In the genomic region with DNA sequence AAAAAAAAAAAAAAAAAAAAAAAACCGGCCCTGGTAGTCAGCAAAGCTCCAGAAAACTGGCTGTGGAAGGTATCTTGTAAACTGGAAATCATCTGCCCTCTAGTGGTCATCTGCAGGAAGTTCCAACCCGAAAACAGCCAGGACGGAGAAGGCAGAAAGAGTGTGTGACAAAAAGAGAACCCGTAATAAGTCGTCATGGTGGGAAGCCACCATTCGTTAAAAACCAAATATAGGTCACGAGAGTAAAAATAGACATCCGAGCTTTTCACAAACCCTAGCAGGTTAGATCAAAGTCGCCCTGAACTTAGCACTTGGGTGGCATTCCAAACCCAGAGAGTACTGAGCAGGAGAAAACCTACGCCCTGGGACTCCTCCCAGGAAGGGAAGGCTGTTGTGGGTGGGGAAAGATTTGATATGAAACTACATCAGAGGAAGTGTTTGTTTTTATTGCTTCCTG, we compare ENCODE assay signal across 9 mouse cellular contexts. TPM values are rescaled to one million over a fixed set of nuclear protein-coding genes. Genes with fewer than 3 reads are reported as not detected.
DNase-seq lines count a peak whose midpoint lies in the region; ATAC-seq lines count a peak whose summit lies in the region.
"Had no signal": no experiment of that assay in that cellular context is flagged by ENCODE, and none has a peak within 500 bp of the region (broad histone marks: within the 10 kb centered on the region; RNA-seq: fewer than 3 reads in every experiment).

No protein-coding gene starts in this region.

- H3K4me1 ChIP-seq in intestine, embryonic 14.5 days (replicated peaks; ENCODE audit: control insufficient read depth, insufficient read depth, low read length), result no peaks in the 10 kb centered on the region; the same call in 1 of the 2 replicates

- H3K9me3 ChIP-seq in intestine, embryonic 14.5 days (ENCODE audit: control insufficient read depth, low read length), result no peaks in the 10 kb centered on the region

- peak overlapping the region; percentile 38 for H3K4me2 ChIP-seq in intestine, embryonic 14.5 days (ENCODE audit: low read length)

- ATAC-seq in intestine, embryonic 14.5 days (replicated peaks; ENCODE audit: low FRiP score, low TSS enrichment, low read depth), result peak; percentile 74
- ATAC-seq in megakaryocyte progenitor cell, adult 5-6 weeks (replicated peaks; ENCODE audit: poor library complexity), result peak; percentile 86

- intact Hi-C loops in left cerebral cortex, postnatal 10 days (cut with DNase I), result loop anchor here (5.0 to 10.0 kb wide), 4 partner anchors 276 to 756 kb away; partner anchors contain the start of genes Ccdc148 and Pkp4

- WGBS in intestine, embryonic 14.5 days, result 13% methylated on average over 10 of the region's 10 CpGs

- H3K36me3 ChIP-seq in intestine, embryonic 14.5 days (ENCODE audit: control insufficient read depth, insufficient read depth, low read length), result no peaks in the 10 kb centered on the region

- no peak overlapping the region for H3K9ac ChIP-seq in intestine, embryonic 14.5 days (ENCODE audit: low read length)

- H3K27ac ChIP-seq in intestine, embryonic 14.5 days (ENCODE audit: low read depth), result no peak overlapping the region; the same call in 1 of the 2 replicates

- peak; percentile 46 for DNase-seq in urinary bladder, postnatal 25 days (ENCODE audit: low spot score)
- DNase-seq in urinary bladder, adult 2 months (ENCODE audit: low spot score), result no peak
- peak; percentile 47 to 64 for DNase-seq in cerebellum, postnatal 4 days (ENCODE audit: low spot score in 2 of 2)
- peak; percentile 17 to 32 for DNase-seq in gastrocnemius, adult 8-10 months (ENCODE audit: low spot score in 2 of 2)
- DNase-seq in intestine, embryonic 14.5 days (ENCODE audit: low spot score), result peak; percentile 74
- peak; percentile 52 to 84 for DNase-seq in left cerebral cortex, postnatal 10 days (ENCODE audit: extremely low spot score in 1 of 2, low spot score in 2 of 2)
- peak; percentile 25 for DNase-seq in right cerebral cortex, postnatal 4 days

- H3K4me3 ChIP-seq in intestine, embryonic 14.5 days (ENCODE audit: low read depth, low read length), result 0 out of 2 replicates have a peak overlapping the region, but pooled peaks have one; percentile 9

- H3K27me3 ChIP-seq in intestine, embryonic 14.5 days (replicated peaks; ENCODE audit: control insufficient read depth, insufficient read depth, low read length), result no peaks in the 10 kb centered on the region

RNA-seq across cellular contexts. Expression of gene Dapl1, which starts 45.9 kb away (rescaled TPM):
- 3.0 and 5.8 TPM in 2 replicates for polyA plus RNA-seq in urinary bladder, adult 2 months (2012; rRNA removed)
- total RNA-seq in gastrocnemius, adult 8-10 months (2022), result not detected
- polyA plus RNA-seq in intestine, embryonic 14.5 days (2014; fragmentation: Nextera tagmentation; extraction: Ambion mirVana), result 0.69 TPM in 1 of 2 replicates, not detected in the other
- total RNA-seq in left cerebral cortex, postnatal 10 days (2021), result 1 to 10 TPM; 1.8 to 2.0 TPM
- total RNA-seq in megakaryocyte progenitor cell, adult 5-6 weeks (2015), result not detected in 2 replicates
- not detected in 2 replicates for total RNA-seq in megakaryocyte progenitor cell, adult 5-6 weeks (2017)
- total RNA-seq: adrenal gland, postnatal 4 days had no signal
